In the genomic region with DNA sequence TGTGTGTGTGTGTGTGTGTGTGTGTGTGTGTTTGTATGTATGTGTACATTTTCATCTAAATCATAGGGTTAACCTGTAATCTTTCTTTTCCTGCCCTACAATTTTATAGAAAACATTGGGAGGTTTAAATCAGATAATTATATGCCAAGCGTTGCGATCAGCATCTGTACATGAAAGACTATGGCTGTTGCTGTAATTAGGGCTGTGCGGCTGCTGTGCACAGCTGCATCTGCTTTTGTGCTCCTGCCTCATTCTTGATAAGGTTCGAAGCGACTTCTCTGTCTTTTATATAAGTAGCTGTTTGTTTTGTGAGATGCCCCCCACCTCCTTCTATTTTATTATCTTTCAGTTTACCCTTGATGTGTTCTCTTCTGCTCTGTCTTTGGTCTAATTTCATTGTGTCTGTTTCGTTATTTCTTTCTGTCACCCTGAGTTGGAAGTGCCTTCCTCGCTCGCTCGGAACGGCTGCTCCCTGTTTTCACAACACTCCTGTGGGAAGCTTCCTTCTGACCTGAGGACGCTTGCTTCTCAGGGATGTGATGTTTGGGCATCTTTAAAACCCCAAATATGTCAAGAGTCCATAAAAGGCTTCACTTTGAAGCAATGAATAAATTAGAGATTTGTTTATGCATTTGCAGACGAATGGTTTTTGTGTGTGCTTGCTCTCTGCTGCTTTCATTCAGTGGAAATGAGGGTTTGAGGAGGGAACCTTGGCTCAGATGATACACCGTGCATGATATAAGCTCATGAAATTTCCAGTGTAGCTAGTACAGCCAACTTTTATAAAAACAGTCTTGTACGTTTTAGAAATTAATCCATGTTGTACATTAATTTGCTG, we compare ENCODE assay signal across 16 mouse cellular contexts. TPM values are rescaled to one million over a fixed set of nuclear protein-coding genes. Genes with fewer than 3 reads are reported as not detected.
DNase-seq lines count a peak whose midpoint lies in the region; ATAC-seq and TF ChIP-seq lines count a peak whose summit lies in the region.
"Had no signal": no experiment of that assay in that cellular context is flagged by ENCODE, and none has a peak within 500 bp of the region (broad histone marks: within the 10 kb centered on the region; RNA-seq: fewer than 3 reads in every experiment).

No protein-coding gene starts in this region.

- H3K36me3 ChIP-seq in lung, embryonic 14.5 days (ENCODE audit: insufficient read depth), result no peaks in the 10 kb centered on the region
- no peaks in the 10 kb centered on the region for H3K36me3 ChIP-seq in embryonic facial prominence, embryonic 14.5 days (ENCODE audit: control insufficient read depth, insufficient read depth, low read length)
- no peaks in the 10 kb centered on the region for H3K36me3 ChIP-seq in hindbrain, embryonic 15.5 days
- H3K36me3 ChIP-seq in neural tube, embryonic 15.5 days, result no peaks in the 10 kb centered on the region
- H3K36me3 ChIP-seq: heart, embryonic 10.5 days; liver, embryonic 12.5 days; stomach, embryonic 15.5 days had no signal

- peak; percentile 17 for DNase-seq in lung, embryonic 14.5 days
- no peak for DNase-seq in lung, postnatal 4 days
- DNase-seq in embryonic facial prominence, embryonic 14.5 days (ENCODE audit: low spot score), result peak; percentile 56
- no peak for DNase-seq in cerebellum, adult 9-11 months
- DNase-seq: adrenal gland, postnatal 36 days had no signal

- no peaks in the 10 kb centered on the region for H3K4me1 ChIP-seq in lung, embryonic 14.5 days (ENCODE audit: insufficient read depth)
- peaks cover 10% of the 10 kb centered on the region; the same call in 1 of the 2 replicates for H3K4me1 ChIP-seq in embryonic facial prominence, embryonic 14.5 days (ENCODE audit: control insufficient read depth, insufficient read depth, low read length)
- peaks cover 9% of the 10 kb centered on the region; the same call in 1 of the 2 replicates for H3K4me1 ChIP-seq in hindbrain, embryonic 15.5 days (replicated peaks)
- H3K4me1 ChIP-seq in neural tube, embryonic 15.5 days, result peaks cover 7% of the 10 kb centered on the region; the same call in 1 of the 2 replicates
- H3K4me1 ChIP-seq: heart, embryonic 10.5 days; liver, embryonic 12.5 days; megakaryocyte, embryonic 14.5 days; stomach, embryonic 15.5 days had no signal

- H3K4me3 ChIP-seq in lung, embryonic 14.5 days (ENCODE audit: low read depth, low read length), result no peak overlapping the region
- no peak overlapping the region for H3K4me3 ChIP-seq in embryonic facial prominence, embryonic 14.5 days (ENCODE audit: low read depth, low read length)
- peak overlapping the region; percentile 12; the same call in 1 of the 2 replicates for H3K4me3 ChIP-seq in hindbrain, embryonic 15.5 days
- H3K4me3 ChIP-seq in neural tube, embryonic 15.5 days (replicated peaks), result peak overlapping the region; percentile 7; the same call in 1 of the 2 replicates
- H3K4me3 ChIP-seq: heart, embryonic 10.5 days; liver, embryonic 12.5 days; megakaryocyte, embryonic 14.5 days; stomach, embryonic 15.5 days had no signal

- no peaks in the 10 kb centered on the region for H3K9me3 ChIP-seq in lung, embryonic 14.5 days (ENCODE audit: low read depth, low read length)
- no peaks in the 10 kb centered on the region for H3K9me3 ChIP-seq in embryonic facial prominence, embryonic 14.5 days (ENCODE audit: control insufficient read depth, low read length)
- H3K9me3 ChIP-seq in hindbrain, embryonic 15.5 days, result no peaks in the 10 kb centered on the region
- no peaks in the 10 kb centered on the region for H3K9me3 ChIP-seq in neural tube, embryonic 15.5 days (replicated peaks)
- H3K9me3 ChIP-seq: heart, embryonic 10.5 days; liver, embryonic 12.5 days; megakaryocyte, embryonic 14.5 days; stomach, embryonic 15.5 days had no signal

- TF ChIP-seq CTCF in lung, embryonic 14.5 days (IDR thresholded peaks at IDR 0.05; ENCODE audit: low read depth), result no peak

- H3K27ac ChIP-seq in lung, embryonic 14.5 days (ENCODE audit: low read depth), result no peak overlapping the region
- H3K27ac ChIP-seq in embryonic facial prominence, embryonic 14.5 days (replicated peaks; ENCODE audit: low read depth, low read length), result no peak overlapping the region
- no peak overlapping the region for H3K27ac ChIP-seq in hindbrain, embryonic 15.5 days (replicated peaks)
- no peak overlapping the region for H3K27ac ChIP-seq in neural tube, embryonic 15.5 days (replicated peaks)
- H3K27ac ChIP-seq: heart, embryonic 10.5 days; liver, embryonic 12.5 days; stomach, embryonic 15.5 days had no signal

- no peaks in the 10 kb centered on the region for H3K27me3 ChIP-seq in lung, embryonic 14.5 days (ENCODE audit: insufficient read depth, low read length)
- no peaks in the 10 kb centered on the region for H3K27me3 ChIP-seq in embryonic facial prominence, embryonic 14.5 days (replicated peaks; ENCODE audit: control insufficient read depth, insufficient read depth, low read length)
- no peaks in the 10 kb centered on the region for H3K27me3 ChIP-seq in hindbrain, embryonic 15.5 days
- H3K27me3 ChIP-seq in neural tube, embryonic 15.5 days (replicated peaks), result no peaks in the 10 kb centered on the region
- H3K27me3 ChIP-seq: liver, embryonic 12.5 days; megakaryocyte, embryonic 14.5 days; stomach, embryonic 15.5 days had no signal

- WGBS in lung, embryonic 14.5 days, result 41% methylated on average over 14 of the region's 14 CpGs
- WGBS in embryonic facial prominence, embryonic 14.5 days, result 35% methylated on average over 14 of the region's 14 CpGs
- WGBS in hindbrain, embryonic 15.5 days, result 31% methylated on average over 14 of the region's 14 CpGs
- WGBS in neural tube, embryonic 15.5 days, result 24% methylated on average over 14 of the region's 14 CpGs

- H3K4me2 ChIP-seq in lung, embryonic 14.5 days, result peak overlapping the region; percentile 13
- H3K4me2 ChIP-seq in embryonic facial prominence, embryonic 14.5 days (ENCODE audit: low read depth, low read length), result peak overlapping the region; percentile 32; the same call in 1 of the 2 replicates
- H3K4me2 ChIP-seq in hindbrain, embryonic 15.5 days, result peak overlapping the region; percentile 39
- peak overlapping the region; percentile 35 for H3K4me2 ChIP-seq in neural tube, embryonic 15.5 days
- H3K4me2 ChIP-seq: liver, embryonic 12.5 days; stomach, embryonic 15.5 days had no signal

- H3K9ac ChIP-seq in lung, embryonic 14.5 days, result no peak overlapping the region
- no peak overlapping the region for H3K9ac ChIP-seq in embryonic facial prominence, embryonic 14.5 days (ENCODE audit: low read depth, low read length)
- no peak overlapping the region for H3K9ac ChIP-seq in hindbrain, embryonic 15.5 days
- no peak overlapping the region for H3K9ac ChIP-seq in neural tube, embryonic 15.5 days (replicated peaks)
- H3K9ac ChIP-seq: liver, embryonic 12.5 days; stomach, embryonic 15.5 days had no signal

- ATAC-seq in lung, embryonic 14.5 days (ENCODE audit: insufficient read depth), result no peak
- no peak for ATAC-seq in embryonic facial prominence, embryonic 14.5 days (ENCODE audit: low read depth)
- ATAC-seq in hindbrain, embryonic 15.5 days (ENCODE audit: low FRiP score, low read depth), result no peak
- ATAC-seq in neural tube, embryonic 15.5 days (ENCODE audit: low FRiP score), result no peak
- no peak for ATAC-seq in erythroid progenitor cell, adult 5-6 weeks (replicated peaks; ENCODE audit: low FRiP score, poor library complexity, severe bottlenecking)
- ATAC-seq: liver, embryonic 12.5 days had no signal

RNA-seq across cellular contexts. Expression of a gene that starts 20.0 kb away (rescaled TPM):
- 0.23 TPM in 1 of 2 replicates, not detected in the other for polyA plus RNA-seq in lung, embryonic 14.5 days (2014; fragmentation: Nextera tagmentation; extraction: Ambion mirVana)
- 0.22 and 2.2 TPM in 2 replicates for polyA plus RNA-seq in embryonic facial prominence, embryonic 14.5 days (2014; fragmentation: Nextera tagmentation; extraction: Ambion mirVana)
- polyA plus RNA-seq in hindbrain, embryonic 15.5 days (2015; fragmentation: Nextera tagmentation; extraction: Ambion mirVana), result 0.31 and 1.2 TPM in 2 replicates
- 0.33 and 0.60 TPM in 2 replicates for polyA plus RNA-seq in neural tube, embryonic 15.5 days (2015; fragmentation: Nextera tagmentation; extraction: Ambion mirVana)
- not detected in 2 replicates for total RNA-seq in erythroid progenitor cell, adult 5-6 weeks (2015; ENCODE audit: low replicate concordance)
- total RNA-seq in erythroid progenitor cell, adult 5-6 weeks (2017; ENCODE audit: low replicate concordance), result not detected in 2 replicates
- total RNA-seq: adrenal gland, postnatal 36 days; gastrocnemius, adult 18-20 months; hematopoietic stem cell, adult 5-6 weeks had no signal
- polyA plus RNA-seq: heart, embryonic 10.5 days; kidney, embryonic 16.5 days; liver, embryonic 12.5 days; urinary bladder, adult 2 months had no signal

Comparison
In these comparisons a context has a peak if more than half of its experiments do, and no peak if none do; other contexts are left out.
1. DNase-seq: peak in lung, embryonic 14.5 days (single experiment) and embryonic facial prominence, embryonic 14.5 days (single experiment); none in lung, postnatal 4 days (0 of 2) and cerebellum, adult 9-11 months (single experiment).
2. H3K4me3 ChIP-seq: peak in hindbrain, embryonic 15.5 days (single experiment) and neural tube, embryonic 15.5 days (single experiment); none in lung, embryonic 14.5 days (single experiment) and embryonic facial prominence, embryonic 14.5 days (single experiment).
3. Peak in every context shown above with its lines, with median percentiles within 50 percentile points of each other: H3K4me2 ChIP-seq.